Mouse (Mus musculus) urinary bladder, adult 2 months (tissue): Measurements from ENCODE around the gene Map4k3. TPM values are rescaled to one million over a fixed set of nuclear protein-coding genes. Genes with fewer than 3 reads are reported as not detected.

Experiments
- polyA plus RNA-seq: library from polyadenylated mRNA; depleted of rRNA; stranded (reverse); fragments of >200 nt; gene quantifications from 2 replicates; pipeline ENCODE4 v1.2.3, GENCODE M21; 2012; rRNA removed

Map4k3 gene
- polyA plus RNA-seq, 1 experiment: 47.9 TPM

Other genes with a start within 250 kb of the Map4k3 start
- 6.5 and 9.3 TPM in 2 replicates for gene Sos1, start 248.0 kb downstream of the Map4k3 start, polyA plus RNA-seq
- 0.10 and 0.18 TPM in 2 replicates for gene Cdkl4, start 150.7 kb downstream of the Map4k3 start, polyA plus RNA-seq
- 0.62 and 0.90 TPM in 2 replicates for gene Tmem178, start 216.1 kb upstream of the Map4k3 start, polyA plus RNA-seq